Mouse (Mus musculus) adrenal gland, adult 18-20 months (tissue): ENCODE results near the gene Gm42742. TPM values are rescaled to one million over a fixed set of nuclear protein-coding genes. Genes with fewer than 3 reads are reported as not detected.

Source experiments
- DNase-seq, 2 experiments: peaks; one replicate each; pipeline ENCODE4 v3.0.0; 2021 to 2022; ENCODE audit warnings: low spot score in 2 of 2
- long read RNA-seq, 2 experiments: library from polyadenylated mRNA; stranded (forward); transcript quantifications; one replicate each; pipeline ENCODE4 v2.0.0; 2021
- total RNA-seq, 2 experiments: library from RNA; stranded (reverse); gene quantifications; 1 replicate in 1 of 2; 2 replicates in 1 of 2; pipeline ENCODE4 v1.2.3; 2021

Gm42742 gene
- total RNA-seq = 10 to 100 TPM; 12.9 to 27.0 TPM
- long read RNA-seq, experiment 1 = 0 reads
- long read RNA-seq, experiment 2, partial matches to known transcripts = 2 of 9 reads
- long read RNA-seq, experiment 2, other reads (novel, unspliced or antisense) = 7 of 9 reads

DNA sequence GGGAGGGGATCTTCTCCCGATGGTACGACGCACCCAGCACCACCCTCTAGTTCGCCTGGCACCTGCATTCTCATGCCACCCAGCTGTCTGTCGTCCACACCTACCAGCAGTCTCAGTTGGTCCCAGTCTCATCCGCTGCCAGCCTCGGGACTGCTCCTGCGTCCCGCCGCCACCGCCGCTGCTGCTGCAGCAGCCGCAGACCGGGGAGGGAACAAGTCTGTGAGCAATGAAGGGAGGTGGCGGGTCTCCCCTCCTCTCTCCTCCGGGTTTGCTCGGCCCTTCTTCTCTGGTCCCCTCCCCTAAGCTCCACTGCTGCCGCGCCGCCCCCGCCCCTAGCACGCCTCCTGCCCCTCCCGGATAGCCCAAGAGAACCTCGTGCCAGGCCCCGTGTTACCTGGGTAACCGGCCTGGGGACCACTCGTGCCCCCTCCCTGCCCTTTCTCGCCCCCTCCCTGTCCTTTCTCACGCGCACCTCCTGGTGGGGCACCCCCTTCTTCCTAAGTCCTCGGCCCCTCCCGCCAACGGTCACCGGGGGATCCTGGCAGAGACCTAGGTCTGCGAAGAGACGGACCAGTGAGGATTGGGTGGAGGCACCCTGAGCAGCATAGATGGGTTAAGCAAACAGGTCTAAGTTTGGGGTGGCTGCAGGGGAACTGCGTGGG, at the start of gene Gm42742, which contains the start of gene Prrt2:
TSS of gene Gm42742 (minus strand) at position 197 of the 662 bp plus-strand sequence.
TSS of gene Prrt2 (minus strand) at position 311 of the 662 bp plus-strand sequence.
- peak in 1 of 2 experiments; percentile 34 for DNase-seq

DNA sequence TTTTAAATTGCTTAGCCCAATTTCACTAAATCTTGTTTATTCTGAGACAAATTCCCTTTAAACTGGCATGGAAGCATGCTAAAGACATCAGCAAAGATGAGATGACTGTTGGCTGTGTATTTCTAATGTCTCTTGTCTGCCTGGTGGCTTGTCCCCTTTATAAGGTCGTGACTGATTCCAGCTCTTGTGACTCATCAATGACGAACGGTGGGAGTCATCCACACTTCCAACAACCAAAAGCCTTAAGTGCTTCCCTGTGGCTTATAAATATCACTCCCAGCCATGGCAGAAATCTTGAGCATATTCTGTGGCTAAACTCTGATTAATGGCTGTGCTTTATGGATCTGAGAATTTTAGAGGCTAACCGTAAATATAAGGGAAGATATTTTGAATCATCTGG, 45.4 kb upstream of the Gm42742 start:
- peak in 1 of 2 experiments; percentile 19 for DNase-seq

DNA sequence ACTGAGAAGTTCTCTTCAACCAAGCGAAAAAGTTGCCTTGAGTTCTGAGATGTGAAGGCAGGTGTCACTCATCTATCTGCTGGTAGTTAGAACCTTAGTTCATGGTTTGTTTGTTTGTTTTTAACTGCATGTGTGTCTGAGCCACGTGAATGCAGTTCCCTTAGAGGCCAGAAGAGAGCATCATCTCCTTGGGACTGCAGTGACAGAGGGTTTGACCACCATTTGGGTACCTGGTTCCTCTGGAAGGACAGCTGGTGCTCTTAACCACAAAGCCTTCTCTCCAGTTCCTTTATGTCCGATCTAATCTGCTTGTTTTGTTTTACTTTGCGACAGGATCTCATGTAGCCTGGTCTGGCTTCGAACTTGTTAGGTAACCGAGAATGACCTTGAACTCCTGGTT, 44.6 kb upstream of the Gm42742 start:
- DNase-seq = no peak

DNA sequence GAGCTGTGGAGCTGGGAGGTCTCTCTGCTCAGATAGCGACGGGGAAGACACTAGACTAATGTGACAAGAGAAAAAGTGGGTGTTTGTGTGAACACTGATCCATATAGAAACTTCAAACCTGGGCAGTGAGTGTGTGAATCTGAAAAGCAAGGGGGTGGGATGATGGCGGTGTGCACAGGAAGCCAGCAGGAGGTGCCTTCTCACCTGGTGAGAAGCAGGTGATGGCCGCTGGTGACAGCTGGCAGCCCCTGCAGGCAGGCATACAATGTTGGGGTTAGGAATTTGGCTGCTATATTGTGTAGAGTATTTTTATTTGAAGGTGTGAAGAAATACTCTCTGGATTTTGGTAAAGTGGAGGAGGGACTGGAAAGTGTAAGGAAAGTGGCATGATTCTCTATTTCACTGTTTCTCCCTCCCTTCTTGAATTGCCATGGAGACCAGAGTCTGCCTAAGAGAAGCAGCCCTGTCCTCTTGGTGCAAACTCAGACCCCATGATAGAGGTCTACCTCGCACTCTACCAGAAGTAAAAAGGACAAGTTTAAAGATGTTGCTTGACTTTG, 34.2 kb upstream of the Gm42742 start:
- no peak for DNase-seq

DNA sequence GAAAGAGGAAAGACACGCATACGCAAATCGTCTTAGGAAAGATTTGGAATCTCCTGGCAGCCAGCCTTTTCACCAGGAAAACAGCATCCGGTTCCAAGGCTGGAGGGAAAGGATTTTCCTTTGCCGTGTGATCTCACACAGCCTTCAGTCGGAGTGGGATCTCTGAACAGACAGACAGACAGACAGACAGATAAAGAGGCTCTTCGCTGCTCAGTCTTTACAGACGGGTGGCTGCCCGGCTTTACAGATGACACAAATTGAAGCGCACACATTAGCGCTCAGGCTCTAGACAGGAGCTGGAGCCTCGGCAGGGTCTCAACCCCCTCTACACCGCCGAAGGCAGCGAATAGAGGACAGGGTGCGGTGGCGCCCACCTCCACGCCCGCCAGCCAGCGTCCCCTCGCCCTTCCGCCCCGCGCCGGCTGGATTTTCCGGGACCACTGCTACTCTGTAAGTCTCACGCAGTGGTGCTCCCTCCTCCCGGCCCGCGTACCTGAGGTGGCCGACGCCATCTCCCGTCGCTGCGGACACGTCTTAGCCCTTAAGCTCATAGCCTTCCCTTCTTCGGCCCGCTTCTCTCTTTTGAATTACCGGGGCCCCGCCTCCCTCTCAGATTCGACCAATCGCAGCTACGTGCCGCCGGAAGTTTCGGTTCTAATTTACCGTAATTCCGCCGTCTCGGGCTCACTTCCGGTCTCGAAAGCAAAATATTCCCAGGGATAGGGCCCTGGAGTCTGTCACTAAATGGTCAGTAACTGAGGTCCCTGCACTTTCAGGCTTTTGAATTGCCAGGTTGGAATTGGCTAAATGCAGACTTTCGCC, 21.2 kb upstream of the Gm42742 start, which contains the start of gene Kif22:
TSS of gene Kif22 (minus strand) at position 621 of the 822 bp plus-strand sequence.
- peak; percentile 85 to 89 for DNase-seq

DNA sequence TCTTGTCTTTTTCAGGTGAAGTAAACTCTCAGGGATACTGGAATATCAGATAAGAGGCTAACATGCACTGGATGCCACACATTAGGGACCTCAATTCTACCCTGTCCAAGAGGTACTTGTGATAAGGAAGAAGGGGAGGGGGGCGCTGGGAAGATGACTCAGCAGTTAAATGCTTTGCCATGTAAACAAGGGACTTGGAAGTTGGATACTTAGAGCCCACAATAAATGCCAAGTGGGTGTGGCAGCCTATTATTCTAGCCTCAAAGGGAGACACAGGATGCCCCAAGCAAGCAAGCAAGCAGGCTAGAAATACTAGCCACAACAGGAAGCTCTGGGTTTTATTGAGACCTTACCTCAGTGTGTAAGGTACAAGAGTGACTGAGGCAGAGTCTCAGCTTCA, 10.3 kb upstream of the Gm42742 start:
- DNase-seq = no peak

DNA sequence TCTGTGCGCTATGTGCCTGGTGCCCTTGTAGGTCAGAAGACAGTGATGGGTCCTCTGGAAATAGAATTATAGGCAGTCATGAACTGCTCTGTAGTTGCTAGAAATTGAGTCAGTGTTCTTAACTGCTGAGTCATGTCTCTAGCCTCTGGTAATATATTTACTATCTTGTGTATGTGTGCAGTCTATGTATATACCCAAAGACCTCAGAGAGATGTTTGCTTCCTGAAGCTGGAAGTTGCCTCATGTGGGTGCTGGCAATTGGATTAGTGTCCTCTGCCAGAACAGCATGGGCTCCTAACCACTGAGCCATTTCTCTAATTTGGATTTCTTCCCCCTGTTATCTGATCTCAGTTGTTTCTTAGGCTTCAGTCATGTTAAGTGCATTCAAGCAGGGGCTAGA, 9.3 kb upstream of the Gm42742 start:
- no peak for DNase-seq

DNA sequence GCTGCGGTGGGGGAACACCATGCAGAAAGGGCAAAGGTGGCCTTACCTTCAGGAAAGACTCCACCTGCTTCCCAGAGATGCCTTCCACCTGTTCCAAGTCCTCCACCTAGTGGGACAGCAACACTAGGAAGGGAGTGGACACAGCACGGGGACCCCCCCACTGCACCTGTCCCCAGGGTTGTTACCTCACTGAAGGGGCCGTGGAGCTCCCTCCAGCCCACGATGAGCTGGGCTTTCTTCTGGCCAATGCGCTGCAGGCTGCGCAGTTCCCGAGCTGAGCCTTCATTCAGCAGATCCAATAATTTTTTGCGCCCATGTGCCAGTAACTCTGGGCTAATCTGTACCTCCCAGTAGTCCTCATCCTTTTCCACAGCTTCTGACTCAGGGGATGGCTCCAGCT, 7.0 kb upstream of the Gm42742 start:
- no peak for DNase-seq

DNA sequence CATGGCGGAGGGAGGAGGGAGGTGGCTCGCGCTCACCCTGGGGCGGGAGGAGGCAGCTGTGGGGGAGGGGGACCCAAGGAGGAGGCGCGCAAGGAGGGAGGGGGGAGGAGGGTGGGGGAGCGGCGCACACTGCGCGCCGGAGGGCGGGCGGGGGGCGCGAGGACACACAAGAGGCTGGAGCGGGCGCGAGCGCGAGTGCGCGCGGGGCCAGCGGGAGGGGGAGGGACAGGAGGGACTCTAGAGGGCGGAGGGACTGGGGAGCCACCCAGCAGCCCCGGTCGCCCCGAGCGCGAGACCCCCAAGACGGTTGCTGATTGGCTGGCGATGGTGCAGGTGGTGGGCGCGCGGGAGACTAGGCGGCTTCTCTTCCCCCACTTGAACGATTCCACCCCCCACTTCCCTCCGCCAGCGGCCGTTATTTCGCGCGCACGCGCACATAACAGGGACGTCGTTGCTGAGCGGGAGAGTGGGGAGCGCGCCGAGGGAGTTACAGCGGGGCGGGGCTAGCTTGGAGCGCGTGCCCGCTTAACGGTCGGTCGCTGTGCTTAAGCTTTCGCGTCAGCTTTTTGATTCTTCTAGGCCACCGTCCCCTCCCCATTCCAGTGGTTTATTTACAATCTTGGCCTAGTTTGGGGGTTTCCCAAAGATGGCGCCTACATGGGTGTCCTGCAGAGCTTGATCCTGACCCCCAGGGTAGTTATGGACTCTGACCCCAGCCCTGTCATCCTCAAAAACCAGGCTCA, 6.3 kb upstream of the Gm42742 start, which contains the start of gene Maz:
TSS of gene Maz (minus strand) at position 54 of the 743 bp plus-strand sequence.
- DNase-seq = peak; percentile 98

DNA sequence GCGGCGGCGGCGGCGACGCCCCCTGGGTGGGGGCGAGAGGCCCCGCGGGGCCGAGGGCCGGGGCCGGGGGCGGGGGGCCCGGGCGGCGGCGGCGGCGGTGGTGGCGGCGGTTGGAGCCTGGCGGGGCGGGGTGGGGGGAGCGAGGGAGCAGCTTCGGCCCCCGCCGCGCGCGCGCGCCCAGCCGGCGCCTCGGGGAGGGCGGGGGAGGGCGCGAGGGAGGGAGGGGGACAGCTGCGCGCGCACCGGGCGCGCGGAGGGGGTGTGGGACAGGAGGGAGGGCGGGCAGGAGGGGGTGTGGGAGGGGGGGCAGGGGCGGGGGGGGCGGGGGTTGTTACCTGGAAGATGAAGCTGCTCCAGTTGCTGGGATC, 5.7 kb upstream of the Gm42742 start:
- peak in 1 of 2 experiments; percentile 80 for DNase-seq

DNA sequence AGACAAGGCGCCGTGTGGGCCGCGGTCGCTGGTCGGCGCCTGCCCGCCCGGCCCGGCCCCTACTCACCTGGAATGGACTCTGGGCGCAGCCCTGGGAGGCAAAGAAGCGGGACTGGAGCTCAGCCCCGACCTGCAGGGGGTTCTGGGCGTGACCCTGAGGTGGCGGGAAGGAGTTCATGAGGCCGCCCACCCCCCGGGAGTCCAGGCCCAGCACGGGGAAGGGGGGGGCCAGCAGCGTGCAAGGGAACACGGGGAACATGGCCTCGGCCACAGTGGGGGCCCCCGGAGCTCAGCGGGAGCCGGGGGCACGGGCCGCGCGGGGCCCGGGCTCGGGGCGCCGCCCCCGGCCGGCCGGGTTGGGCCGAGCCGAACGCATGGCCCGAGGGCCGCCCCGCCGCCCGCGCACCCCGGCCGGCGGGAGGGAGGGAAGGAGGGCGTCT, 5.3 kb upstream of the Gm42742 start:
- peak; percentile 52 to 65 for DNase-seq

DNA sequence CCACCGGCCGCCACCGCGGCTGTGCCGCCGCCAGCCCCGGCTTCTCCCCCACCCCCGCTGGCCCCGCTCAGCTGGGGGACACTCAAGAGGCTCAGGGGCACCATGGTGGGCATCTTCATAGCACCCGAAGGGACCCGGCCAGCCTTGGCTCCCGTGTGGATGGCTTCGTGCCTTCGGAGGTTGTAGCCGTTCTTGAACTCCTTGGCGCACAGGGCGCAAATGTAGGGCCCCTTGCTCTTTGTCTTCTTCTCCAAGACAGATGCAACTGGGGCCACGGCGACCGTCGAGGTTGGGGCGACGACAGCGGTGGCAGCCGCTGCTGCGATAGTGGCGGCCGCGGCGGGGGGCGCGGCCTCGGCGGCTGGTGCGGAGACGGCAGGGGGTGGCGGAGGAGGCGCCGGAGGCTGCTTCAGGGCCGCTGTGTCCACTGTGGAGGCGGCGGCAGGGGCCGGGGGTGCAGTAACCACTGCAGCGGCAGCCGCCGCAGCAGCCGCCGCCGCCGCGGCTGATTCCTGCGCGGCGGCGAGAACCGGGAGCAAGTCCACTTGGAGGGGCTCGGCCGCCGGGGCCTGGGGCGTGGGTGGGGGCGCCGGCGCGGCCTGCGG, 4.8 kb upstream of the Gm42742 start:
- DNase-seq = peak; percentile 59 to 67

DNA sequence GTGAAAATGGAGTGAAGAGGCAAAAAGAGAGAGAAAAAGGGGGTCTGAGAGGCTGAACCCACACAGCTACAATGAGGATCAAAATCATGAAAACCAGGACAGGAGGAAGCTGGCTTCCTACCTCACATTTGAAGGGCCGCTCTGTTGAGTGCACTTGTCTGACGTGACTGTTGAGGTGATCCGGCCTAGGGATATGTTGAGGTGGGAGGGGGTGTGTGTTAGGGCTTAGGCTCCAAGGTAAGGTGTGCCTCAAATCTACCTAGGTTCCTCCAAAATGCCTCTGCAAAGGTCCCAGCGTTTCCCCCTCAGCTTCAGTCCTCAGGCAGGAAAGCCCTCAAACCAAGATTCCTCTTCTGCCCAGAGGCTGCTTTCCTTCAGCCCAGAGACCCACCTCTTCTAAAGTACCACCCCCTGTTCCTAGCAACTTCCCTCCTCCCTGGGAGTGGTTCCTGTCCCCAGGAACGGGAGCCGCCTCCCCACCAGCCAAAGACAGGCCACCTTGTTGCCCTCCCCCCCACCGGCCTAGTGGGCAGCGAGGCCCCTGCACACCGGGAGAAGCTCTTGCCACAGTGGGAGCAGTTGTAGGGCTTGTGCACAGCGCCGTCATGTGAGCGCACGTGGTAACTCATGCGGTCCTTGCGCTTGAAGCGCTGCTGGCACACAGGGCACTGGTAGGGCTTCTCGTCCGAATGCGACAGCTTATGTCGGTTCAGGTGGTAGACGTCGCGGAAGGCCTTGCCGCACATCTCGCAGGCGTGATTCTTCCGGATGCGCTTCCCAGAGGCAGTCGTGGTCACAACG, 4.1 kb upstream of the Gm42742 start:
- peak; percentile 21 to 65 for DNase-seq

DNA sequence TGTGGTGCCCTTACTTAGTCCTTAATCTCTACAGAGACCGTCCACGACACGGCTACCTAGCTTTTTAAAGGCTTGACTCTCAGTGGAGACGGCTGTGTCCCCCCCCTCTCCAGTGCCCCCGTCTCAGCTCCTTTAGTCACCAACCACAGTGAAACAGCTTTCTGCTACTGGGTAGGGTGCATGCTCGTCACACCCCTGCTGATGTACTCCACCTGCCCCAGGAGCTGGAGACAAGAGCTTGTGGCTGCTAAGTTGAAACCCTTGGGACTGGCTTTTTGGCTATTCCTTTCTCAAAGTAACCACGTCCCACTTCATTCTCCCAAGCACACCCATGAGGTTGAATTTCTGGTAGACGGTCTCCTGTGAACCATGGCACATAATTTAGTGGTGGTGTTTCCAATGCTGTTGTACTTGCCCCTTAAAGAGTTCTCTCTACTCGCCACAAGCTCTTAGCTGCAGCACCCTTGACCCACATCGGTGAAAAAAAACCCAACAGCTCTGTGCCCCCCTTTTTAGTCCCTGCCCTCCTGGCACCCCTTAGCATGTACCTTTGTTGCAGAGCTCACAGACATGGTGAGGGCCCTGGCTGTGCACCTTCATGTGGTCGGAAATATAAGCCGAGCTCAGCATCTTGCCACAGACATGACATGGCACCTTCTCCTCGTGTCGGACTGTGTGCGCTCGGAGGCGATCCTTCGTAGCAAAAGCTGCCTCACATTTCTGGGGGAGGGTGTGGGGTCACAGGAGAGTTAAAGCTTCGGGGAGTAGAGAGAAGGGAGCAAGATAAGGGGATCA, 3.2 kb upstream of the Gm42742 start:
- peak in 1 of 2 experiments; percentile 25 for DNase-seq

DNA sequence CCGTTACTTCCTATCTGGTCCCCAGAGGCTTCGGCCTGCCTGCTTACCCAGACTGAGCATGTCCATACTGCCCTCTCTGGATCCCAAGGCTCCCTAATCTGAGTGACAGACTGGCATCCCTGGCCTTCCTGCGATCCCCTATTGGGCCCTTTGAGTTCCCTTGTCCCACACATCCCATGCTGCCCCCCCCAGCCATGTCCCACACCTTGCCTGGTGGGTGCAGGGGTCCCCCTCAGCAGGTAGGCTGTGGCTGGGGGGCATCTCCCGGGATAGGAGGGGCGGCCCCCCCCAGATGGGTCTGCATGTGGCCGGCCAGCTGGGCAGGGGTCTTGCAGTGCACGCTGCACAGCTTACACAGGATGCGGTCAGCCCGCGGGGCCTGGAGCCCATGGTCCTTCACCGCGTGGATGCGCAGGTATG, 2.4 kb upstream of the Gm42742 start:
- no peak for DNase-seq

DNA sequence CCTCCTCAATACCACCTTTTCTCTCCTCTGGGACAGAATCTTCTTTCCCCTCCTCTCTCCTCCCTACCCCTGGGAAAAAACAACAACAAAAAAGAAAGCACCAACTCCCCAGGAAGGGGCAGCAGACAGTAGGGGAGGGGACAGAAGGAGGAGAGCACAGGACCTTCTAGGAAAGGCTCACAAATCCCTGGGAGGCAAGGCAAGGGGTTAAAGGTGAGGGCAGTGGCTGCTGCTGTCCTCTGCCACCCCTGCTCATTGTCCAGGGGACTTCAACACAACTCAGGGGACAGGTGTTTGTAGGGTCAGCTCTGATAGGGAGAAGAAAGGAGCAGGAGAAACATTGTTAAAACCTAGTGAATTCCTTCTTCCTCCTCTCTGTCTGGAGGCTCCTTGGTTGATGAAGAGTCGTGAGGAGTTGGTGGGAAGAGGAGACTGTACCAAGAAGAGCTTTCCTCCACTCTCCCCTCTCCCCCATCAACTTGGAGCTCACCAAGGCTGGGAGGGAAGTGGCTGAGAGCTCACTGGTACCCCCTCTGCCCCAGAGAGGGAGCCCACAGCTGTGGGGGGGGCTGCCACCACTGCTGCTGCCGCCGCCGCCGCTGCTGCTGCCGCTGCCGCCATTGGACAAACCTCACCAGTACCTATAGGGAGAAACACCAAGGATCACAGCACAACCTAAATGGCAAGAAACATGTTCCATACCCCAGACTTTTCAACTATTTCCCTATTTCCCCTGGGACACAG, 1.8 kb upstream of the Gm42742 start:
- no peak for DNase-seq

DNA sequence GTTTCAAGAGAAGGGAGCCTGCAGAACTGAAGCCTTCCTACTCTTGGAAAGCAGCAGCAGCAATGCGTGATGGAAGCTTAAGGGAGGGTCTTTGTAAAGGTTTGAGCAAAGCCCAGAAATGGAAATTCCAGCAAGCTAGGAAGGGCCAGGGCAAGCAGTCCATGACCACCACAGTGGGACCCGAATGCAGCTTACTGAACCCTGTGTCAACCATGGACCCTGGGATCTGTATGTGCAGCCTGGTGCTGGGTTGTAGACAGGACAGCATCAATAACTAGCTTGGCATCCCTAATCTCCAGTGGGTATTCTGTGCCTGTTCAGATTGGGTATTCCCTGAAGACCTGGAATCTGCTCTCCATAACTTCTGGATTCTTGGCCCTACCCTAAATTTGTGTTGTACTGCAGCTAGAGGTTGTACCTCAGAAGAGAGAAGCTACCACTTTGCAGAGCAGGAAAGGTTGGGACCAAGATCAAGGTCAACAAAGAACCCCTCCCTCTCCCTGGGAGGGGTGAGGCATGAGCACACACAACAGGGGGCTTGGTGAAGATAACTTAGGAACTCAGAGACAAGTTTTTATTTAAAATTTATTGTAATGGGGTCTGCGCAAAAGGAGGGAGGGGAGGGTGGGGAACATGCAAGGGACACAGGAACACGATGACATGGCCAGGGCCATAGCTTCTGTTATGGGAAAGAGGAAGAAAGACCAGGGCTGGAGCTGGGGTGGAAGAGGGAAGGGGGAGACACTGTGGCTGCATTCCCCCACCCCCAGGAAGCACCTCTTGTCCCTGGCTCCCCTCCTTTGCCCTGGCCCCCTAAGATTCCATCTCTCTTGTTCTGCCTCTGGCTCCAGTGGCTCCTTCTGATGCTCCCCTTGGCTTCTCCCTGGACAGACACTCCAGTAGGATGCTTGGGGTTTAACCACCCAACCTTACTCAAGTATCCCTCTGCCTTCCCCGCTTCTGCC, 948 bp upstream of the Gm42742 start:
- DNase-seq = no peak
